18 mouse cellular contexts compared by ENCODE assay signal in the genomic region with DNA sequence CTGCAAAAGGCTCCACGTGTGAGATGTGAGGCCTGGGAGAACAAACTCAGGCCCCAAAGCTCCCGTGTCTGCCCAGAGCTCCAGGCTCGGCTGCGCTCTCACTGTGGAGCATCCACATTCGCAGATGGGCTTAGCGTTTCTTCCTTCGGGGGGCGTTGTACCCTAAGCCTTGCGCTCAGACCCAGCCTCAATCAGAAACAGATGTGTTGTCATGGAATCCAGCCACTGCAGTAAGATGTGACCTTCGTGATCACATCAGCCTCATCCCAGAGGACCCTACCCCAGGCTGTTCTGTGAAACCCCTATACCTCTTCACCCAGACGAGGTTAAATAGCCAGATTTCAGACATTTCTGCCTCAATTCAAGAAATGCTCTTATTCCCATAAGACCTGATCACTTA.
DNase-seq lines count a peak whose midpoint lies in the region; ATAC-seq lines count a peak whose summit lies in the region.
"Had no signal": no experiment of that assay in that cellular context is flagged by ENCODE, and none has a peak within 500 bp of the region (broad histone marks: within the 10 kb centered on the region; RNA-seq: fewer than 3 reads in every experiment).

No protein-coding gene starts in this region.

- no peaks in the 10 kb centered on the region for H3K36me3 ChIP-seq in intestine, embryonic 16.5 days (ENCODE audit: control insufficient read depth, insufficient read depth, low read length)
- no peaks in the 10 kb centered on the region for H3K36me3 ChIP-seq in intestine, embryonic 15.5 days
- H3K36me3 ChIP-seq in limb, embryonic 11.5 days (ENCODE audit: control insufficient read depth, insufficient read depth, low read length) = no peaks in the 10 kb centered on the region
- H3K36me3 ChIP-seq: hindbrain, embryonic 13.5 days; midbrain, embryonic 12.5 days had no signal

- no peak for ATAC-seq in intestine, embryonic 16.5 days
- ATAC-seq in intestine, embryonic 15.5 days = no peak
- ATAC-seq in limb, embryonic 11.5 days (ENCODE audit: insufficient number of reproducible peaks, low FRiP score, low TSS enrichment, low read depth) = no peak

- peak; percentile 82 for DNase-seq in embryo, embryonic 10 days (ENCODE audit: low spot score)
- DNase-seq in embryo, embryonic 9.5 days (ENCODE audit: extremely low spot score) = peak; percentile 53
- peak; percentile 47 for DNase-seq in limb, embryonic 11.5 days (ENCODE audit: low spot score)
- no peak for DNase-seq in layer of hippocampus, postnatal 25 days (ENCODE audit: extremely low spot score in 1 of 2, low spot score in 1 of 2)
- no peak for DNase-seq in testis, postnatal 14 days (ENCODE audit: low spot score)
- DNase-seq: cerebellum, adult 9-10 months; gastrocnemius, postnatal 25 days; kidney, adult 18-20 months; layer of hippocampus, postnatal 36 days; lung, adult 18-20 months; thymus, postnatal 14 days had no signal

- H3K9me3 ChIP-seq in intestine, embryonic 16.5 days (ENCODE audit: control insufficient read depth, low read length) = no peaks in the 10 kb centered on the region
- no peaks in the 10 kb centered on the region for H3K9me3 ChIP-seq in intestine, embryonic 15.5 days
- H3K9me3 ChIP-seq in limb, embryonic 11.5 days (ENCODE audit: control insufficient read depth, low read length) = no peaks in the 10 kb centered on the region
- H3K9me3 ChIP-seq: forebrain, embryonic 13.5 days; hindbrain, embryonic 13.5 days; midbrain, embryonic 12.5 days had no signal

- H3K27ac ChIP-seq in intestine, embryonic 16.5 days (ENCODE audit: low read length) = peak overlapping the region; percentile 18; the same call in 1 of the 2 replicates
- no peak overlapping the region; the same call in 1 of the 2 replicates for H3K27ac ChIP-seq in intestine, embryonic 15.5 days
- H3K27ac ChIP-seq in limb, embryonic 11.5 days (replicated peaks; ENCODE audit: low read depth, low read length) = peak overlapping the region; percentile 55
- H3K27ac ChIP-seq: forebrain, embryonic 13.5 days; kidney, postnatal 0 days; midbrain, embryonic 12.5 days had no signal

- H3K27me3 ChIP-seq in intestine, embryonic 16.5 days (replicated peaks; ENCODE audit: control insufficient read depth, insufficient read depth, low read length) = no peaks in the 10 kb centered on the region
- no peaks in the 10 kb centered on the region for H3K27me3 ChIP-seq in intestine, embryonic 15.5 days (replicated peaks)
- no peaks in the 10 kb centered on the region for H3K27me3 ChIP-seq in limb, embryonic 11.5 days (ENCODE audit: control insufficient read depth, insufficient read depth, low read length)
- H3K27me3 ChIP-seq: forebrain, embryonic 13.5 days; hindbrain, embryonic 13.5 days; midbrain, embryonic 12.5 days had no signal

- H3K4me2 ChIP-seq in intestine, embryonic 16.5 days (ENCODE audit: low read depth, low read length) = no peak overlapping the region
- no peak overlapping the region for H3K4me2 ChIP-seq in intestine, embryonic 15.5 days (replicated peaks)
- no peak overlapping the region for H3K4me2 ChIP-seq in limb, embryonic 11.5 days (ENCODE audit: low read depth, severe bottlenecking)
- H3K4me2 ChIP-seq: forebrain, embryonic 13.5 days; heart, embryonic 11.5 days; hindbrain, embryonic 13.5 days; midbrain, embryonic 12.5 days had no signal

- 83% methylated on average over 11 of the region's 11 CpGs for WGBS in intestine, embryonic 16.5 days
- 82% methylated on average over 11 of the region's 11 CpGs for WGBS in intestine, embryonic 15.5 days
- 45% methylated on average over 11 of the region's 11 CpGs for WGBS in limb, embryonic 11.5 days

- H3K9ac ChIP-seq in intestine, embryonic 16.5 days (ENCODE audit: low read depth, low read length) = no peak overlapping the region
- no peak overlapping the region for H3K9ac ChIP-seq in intestine, embryonic 15.5 days
- H3K9ac ChIP-seq in limb, embryonic 11.5 days (ENCODE audit: low read length) = no peak overlapping the region
- H3K9ac ChIP-seq: forebrain, embryonic 13.5 days; hindbrain, embryonic 13.5 days; midbrain, embryonic 12.5 days had no signal

- H3K4me3 ChIP-seq in intestine, embryonic 16.5 days (ENCODE audit: low read length) = no peak overlapping the region
- no peak overlapping the region for H3K4me3 ChIP-seq in intestine, embryonic 15.5 days (replicated peaks)
- no peak overlapping the region for H3K4me3 ChIP-seq in limb, embryonic 11.5 days (ENCODE audit: low read depth, low read length)
- H3K4me3 ChIP-seq: forebrain, embryonic 13.5 days; hindbrain, embryonic 13.5 days; midbrain, embryonic 12.5 days had no signal

- H3K4me1 ChIP-seq in intestine, embryonic 16.5 days (ENCODE audit: control insufficient read depth, insufficient read depth, low read length) = peaks cover 17% of the 10 kb centered on the region
- peaks cover 17% of the 10 kb centered on the region for H3K4me1 ChIP-seq in intestine, embryonic 15.5 days (replicated peaks)
- H3K4me1 ChIP-seq in limb, embryonic 11.5 days (ENCODE audit: control insufficient read depth, insufficient read depth, low read length) = peaks cover 37% of the 10 kb centered on the region

Comparison
In these comparisons a context has a peak if more than half of its experiments do, and no peak if none do; other contexts are left out.
1. DNase-seq: peak in embryo, embryonic 10 days (single experiment), embryo, embryonic 9.5 days (single experiment) and limb, embryonic 11.5 days (single experiment); none in layer of hippocampus, postnatal 25 days (0 of 2) and testis, postnatal 14 days (single experiment).